Mouse (Mus musculus): ENCODE measurements around the gene Tmem202.
A peak's percentile ranks its signal among the peaks of the same experiment; 100 is the strongest.

Gene Tmem202

GRCm38 (mm10) chr9:59533422-59533821 lies 6.2 kb downstream of the Tmem202 start:
- no peak for DNase-seq (ENCODE audit: low spot score)

- DNase-seq (ENCODE audit: low spot score): no peak
These were observed 8.0 kb downstream of the Tmem202 start for GRCm38 (mm10) chr9:59531645-59532044.

- no peak for DNase-seq (ENCODE audit: low spot score)
These were observed 11.4 kb downstream of the Tmem202 start for GRCm38 (mm10) chr9:59528274-59528673.

GRCm38 (mm10) chr9:59527580-59527979 lies 12.1 kb downstream of the Tmem202 start:
- DNase-seq (ENCODE audit: low spot score): no peak

- no peak for DNase-seq (ENCODE audit: low spot score)
These were observed 12.9 kb downstream of the Tmem202 start for GRCm38 (mm10) chr9:59526727-59527126.

GRCm38 (mm10) chr9:59522906-59523305 lies 16.7 kb downstream of the Tmem202 start:
- no peak for DNase-seq (ENCODE audit: low spot score)

GRCm38 (mm10) chr9:59519396-59519795 lies 20.3 kb downstream of the Tmem202 start:
- DNase-seq (ENCODE audit: low spot score): no peak

GRCm38 (mm10) chr9:59518976-59519375 lies 20.7 kb downstream of the Tmem202 start:
- no peak for DNase-seq (ENCODE audit: low spot score)

- DNase-seq (ENCODE audit: low spot score): no peak
These were observed 22.5 kb downstream of the Tmem202 start for GRCm38 (mm10) chr9:59517127-59517526.

- DNase-seq (ENCODE audit: low spot score): no peak
These were observed 24.6 kb downstream of the Tmem202 start for GRCm38 (mm10) chr9:59515069-59515468.

GRCm38 (mm10) chr9:59512381-59512780 lies 27.3 kb downstream of the Tmem202 start:
- DNase-seq (ENCODE audit: low spot score): no peak

- no peak for DNase-seq (ENCODE audit: low spot score)
These were observed 31.5 kb downstream of the Tmem202 start for GRCm38 (mm10) chr9:59508146-59508545.

GRCm38 (mm10) chr9:59487331-59487730 lies 52.3 kb downstream of the Tmem202 start:
- no peak for DNase-seq (ENCODE audit: low spot score)

- DNase-seq (ENCODE audit: low spot score): peak; percentile 99
These were observed 53.0 kb downstream of the Tmem202 start, which contains the start of gene Arih1 for GRCm38 (mm10) chr9:59486549-59487065. Arih1 (minus strand) TSS chr9:59486618.

- DNase-seq (ENCODE audit: low spot score): peak; percentile 45
These were observed 53.5 kb downstream of the Tmem202 start for GRCm38 (mm10) chr9:59486076-59486518.

- DNase-seq (ENCODE audit: low spot score): peak; percentile 60
These were observed 54.1 kb downstream of the Tmem202 start for GRCm38 (mm10) chr9:59485511-59486075.

- DNase-seq (ENCODE audit: low spot score): no peak
These were observed 54.9 kb downstream of the Tmem202 start for GRCm38 (mm10) chr9:59484760-59485159.

GRCm38 (mm10) chr9:59482419-59482818 lies 57.2 kb downstream of the Tmem202 start:
- no peak for DNase-seq (ENCODE audit: low spot score)

GRCm38 (mm10) chr9:59476617-59477016 lies 63.0 kb downstream of the Tmem202 start:
- DNase-seq (ENCODE audit: low spot score): no peak

GRCm38 (mm10) chr9:59474838-59475237 lies 64.8 kb downstream of the Tmem202 start:
- DNase-seq (ENCODE audit: low spot score): no peak

GRCm38 (mm10) chr9:59473171-59473570 lies 66.5 kb downstream of the Tmem202 start:
- no peak for DNase-seq (ENCODE audit: low spot score)

GRCm38 (mm10) chr9:59469446-59469845 lies 70.2 kb downstream of the Tmem202 start:
- no peak for DNase-seq (ENCODE audit: low spot score)

Measured in urinary bladder, postnatal 25 days (tissue).